Mouse (Mus musculus): ENCODE measurements around the gene Cdipt. TPM values are rescaled to one million over a fixed set of nuclear protein-coding genes. Genes with fewer than 3 reads are reported as not detected.

Cdipt gene
- polyA plus RNA-seq, 1 experiment from 2014 or later: 69.5 TPM

- peak within 1 kb of the TSS; percentile 97 for H3K4me3 ChIP-seq
- whole genome bisulfite sequencing: under 1% methylated on average over 55 of the region's 55 CpGs
- H3K36me3 ChIP-seq: peaks cover 35% of the 10 kb centered on the region
- H3K9ac ChIP-seq: peak within 1 kb of the TSS; percentile 96
- ATAC-seq (ENCODE audit: extremely low read depth, insufficient number of reproducible peaks, low FRiP score, low TSS enrichment): peak; percentile 87
- peaks cover 16% of the 10 kb centered on the region for H3K4me1 ChIP-seq
- H3K27ac ChIP-seq (replicated peaks): peak within 1 kb of the TSS; percentile 92
- no peaks in the 10 kb centered on the region for H3K27me3 ChIP-seq (replicated peaks)
- no peaks in the 10 kb centered on the region for H3K9me3 ChIP-seq
- H3K4me2 ChIP-seq: peak within 1 kb of the TSS; percentile 92
These were observed 494 bp downstream of the Cdipt start, which contains the start of gene Cdiptos for GRCm38 (mm10) chr7:126975950-126976866. Gene Cdiptos (minus strand): TSS chr7:126976098.

DNA sequence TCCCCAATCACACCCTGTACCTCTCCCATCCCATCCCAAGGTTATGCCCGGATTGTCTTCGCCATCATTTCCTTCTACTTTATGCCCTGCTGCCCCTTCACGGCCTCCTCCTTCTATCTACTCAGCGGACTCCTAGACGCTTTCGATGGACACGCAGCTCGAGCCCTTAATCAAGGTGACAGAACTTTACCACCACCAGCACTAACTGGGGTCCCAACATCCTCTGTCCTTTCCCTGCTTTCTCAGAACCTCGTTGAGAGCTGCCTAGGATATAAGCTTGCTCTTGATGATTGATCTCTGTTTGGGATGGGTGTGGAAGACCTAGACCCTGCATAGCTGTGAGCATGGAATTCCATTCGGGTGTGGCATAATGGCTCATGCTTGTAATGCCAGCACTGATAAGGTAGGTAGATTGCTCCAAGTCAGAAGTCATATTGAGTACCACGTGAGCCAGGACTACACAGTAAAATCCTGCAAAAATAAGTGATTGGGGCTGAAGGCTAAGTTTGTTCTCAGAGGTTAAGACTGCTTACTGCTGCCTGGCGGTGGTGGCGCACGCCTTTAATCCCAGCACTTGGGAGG lies 1.3 kb downstream of the Cdipt start:
- H3K36me3 ChIP-seq: peaks cover 39% of the 10 kb centered on the region
- WGBS: 24% methylated on average over 14 of the region's 14 CpGs
- peak overlapping the region; percentile 92 for H3K4me2 ChIP-seq
- peak overlapping the region; percentile 96 for H3K9ac ChIP-seq
- ATAC-seq (ENCODE audit: extremely low read depth, insufficient number of reproducible peaks, low FRiP score, low TSS enrichment): no peak; the same call in 1 of the 2 replicates
- H3K27ac ChIP-seq (replicated peaks): peak overlapping the region; percentile 92
- peaks cover 16% of the 10 kb centered on the region for H3K4me1 ChIP-seq
- H3K9me3 ChIP-seq: no peaks in the 10 kb centered on the region
- H3K27me3 ChIP-seq (replicated peaks): no peaks in the 10 kb centered on the region
- peak overlapping the region; percentile 97 for H3K4me3 ChIP-seq

DNA sequence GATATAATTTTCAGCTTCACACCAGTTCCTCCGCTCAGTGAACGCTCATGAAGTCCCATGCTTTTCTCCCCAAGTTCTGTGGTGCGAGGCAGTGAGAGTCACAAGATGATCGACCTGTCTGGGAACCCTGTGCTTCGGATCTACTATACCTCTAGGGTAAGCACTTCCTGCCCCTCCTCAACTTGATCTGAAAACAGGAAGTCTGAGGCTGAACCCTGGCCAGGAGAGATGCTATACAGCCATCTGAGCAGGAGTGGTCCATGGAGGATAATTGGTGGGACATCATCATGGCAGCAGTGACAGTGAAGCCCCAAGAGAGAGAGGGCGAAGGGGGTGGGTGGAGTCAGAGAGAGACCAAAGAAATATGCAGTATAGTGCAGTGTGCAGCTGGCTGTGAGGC lies 3.1 kb downstream of the Cdipt start:
- Histone ChIP-seq H3K4me2 (no peak overlapping the region), H3K36me3 (peaks cover 39% of the 10 kb centered on the region), H3K9me3 (no peaks in the 10 kb centered on the region), H3K4me3 (no peak overlapping the region), H3K4me1 (peaks cover 16% of the 10 kb centered on the region), H3K9ac (no peak overlapping the region), H3K27ac (replicated peaks) (no peak overlapping the region), H3K27me3 (replicated peaks) (no peaks in the 10 kb centered on the region)
- no peak for ATAC-seq (ENCODE audit: extremely low read depth, insufficient number of reproducible peaks, low FRiP score, low TSS enrichment)
- 88% methylated on average over 6 of the region's 6 CpGs for WGBS

DNA sequence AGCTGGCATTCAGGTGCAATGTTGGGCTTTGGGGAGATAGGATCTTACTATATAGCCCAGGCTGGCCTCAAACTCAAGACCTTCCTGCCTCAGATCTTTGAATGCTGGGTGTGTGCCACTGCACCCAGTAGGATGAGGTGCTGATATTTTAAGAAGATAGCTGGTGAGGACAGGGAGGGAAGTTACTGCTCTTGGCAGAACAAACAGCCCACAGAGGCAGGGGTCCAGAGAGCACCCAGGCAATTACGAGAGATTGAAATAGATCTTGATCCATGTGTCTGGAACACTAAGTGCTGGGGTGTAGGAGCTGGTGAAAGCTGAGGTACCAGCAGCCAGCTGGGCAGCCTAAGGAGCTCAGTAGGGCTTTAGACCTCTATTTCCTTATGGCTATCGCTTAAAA lies 5.9 kb downstream of the Cdipt start:
- Histone ChIP-seq H3K9me3 (no peaks in the 10 kb centered on the region), H3K4me2 (no peak overlapping the region), H3K36me3 (peaks cover 39% of the 10 kb centered on the region), H3K27ac (replicated peaks) (no peak overlapping the region), H3K4me3 (no peak overlapping the region), H3K27me3 (replicated peaks) (no peaks in the 10 kb centered on the region), H3K4me1 (peaks cover 16% of the 10 kb centered on the region), H3K9ac (no peak overlapping the region)
- WGBS: 86% methylated on average over 2 of the region's 2 CpGs
- no peak for ATAC-seq (ENCODE audit: extremely low read depth, insufficient number of reproducible peaks, low FRiP score, low TSS enrichment)

DNA sequence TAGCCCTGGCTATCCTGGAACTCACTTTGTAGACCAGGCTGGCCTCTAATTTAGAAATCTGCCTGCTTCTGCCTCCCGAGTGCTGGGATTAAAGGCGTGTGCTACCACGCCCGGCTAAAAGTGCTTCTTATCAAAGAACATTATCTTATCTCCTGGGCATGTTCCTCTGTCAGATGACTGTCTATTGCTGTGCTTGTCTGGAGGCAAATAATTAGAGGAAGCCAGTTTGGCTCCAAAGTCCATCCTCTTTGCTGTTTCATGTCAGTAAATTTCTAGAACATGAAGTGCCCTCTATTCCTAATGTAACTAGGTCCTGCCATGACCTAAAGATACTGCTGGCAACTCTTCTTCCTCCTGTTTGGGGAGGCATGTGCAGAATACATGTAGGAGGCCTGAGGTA lies 6.3 kb downstream of the Cdipt start:
- H3K27me3 ChIP-seq (replicated peaks): no peaks in the 10 kb centered on the region
- WGBS: 62% methylated on average over 4 of the region's 4 CpGs
- H3K9ac ChIP-seq: no peak overlapping the region
- no peak for ATAC-seq (ENCODE audit: extremely low read depth, insufficient number of reproducible peaks, low FRiP score, low TSS enrichment)
- no peaks in the 10 kb centered on the region for H3K9me3 ChIP-seq
- no peak overlapping the region for H3K27ac ChIP-seq (replicated peaks)
- peaks cover 42% of the 10 kb centered on the region for H3K36me3 ChIP-seq
- peaks cover 13% of the 10 kb centered on the region for H3K4me1 ChIP-seq
- H3K4me3 ChIP-seq: no peak overlapping the region
- no peak overlapping the region for H3K4me2 ChIP-seq

DNA sequence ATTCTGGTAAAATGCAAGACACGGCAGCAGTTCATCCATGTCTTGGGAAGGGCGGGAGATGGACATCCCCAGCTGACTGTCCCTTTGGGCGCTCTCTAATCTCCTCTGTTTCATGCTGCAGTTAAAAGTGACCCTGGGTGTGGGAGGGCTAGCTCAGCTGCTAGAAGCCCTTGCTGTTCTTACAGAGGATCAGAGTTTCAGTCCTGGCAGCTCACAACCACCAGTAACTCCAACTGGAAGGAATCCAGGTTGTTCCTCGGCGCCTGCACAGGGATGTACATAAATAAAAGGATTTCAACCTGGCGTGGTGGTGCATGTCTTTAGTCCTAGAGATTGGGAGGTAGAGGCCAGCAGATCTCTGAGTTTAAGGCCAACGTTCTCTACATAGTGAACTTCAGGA lies 7.4 kb downstream of the Cdipt start:
- 77% methylated on average over 7 of the region's 7 CpGs for WGBS
- ATAC-seq (ENCODE audit: extremely low read depth, insufficient number of reproducible peaks, low FRiP score, low TSS enrichment): no peak
- Histone ChIP-seq H3K36me3 (peaks cover 38% of the 10 kb centered on the region), H3K9me3 (no peaks in the 10 kb centered on the region), H3K9ac (no peak overlapping the region), H3K27me3 (replicated peaks) (no peaks in the 10 kb centered on the region), H3K4me2 (no peak overlapping the region), H3K4me3 (no peak overlapping the region), H3K4me1 (peaks cover 5% of the 10 kb centered on the region; the same call in 1 of the 2 replicates), H3K27ac (replicated peaks) (no peak overlapping the region)

DNA sequence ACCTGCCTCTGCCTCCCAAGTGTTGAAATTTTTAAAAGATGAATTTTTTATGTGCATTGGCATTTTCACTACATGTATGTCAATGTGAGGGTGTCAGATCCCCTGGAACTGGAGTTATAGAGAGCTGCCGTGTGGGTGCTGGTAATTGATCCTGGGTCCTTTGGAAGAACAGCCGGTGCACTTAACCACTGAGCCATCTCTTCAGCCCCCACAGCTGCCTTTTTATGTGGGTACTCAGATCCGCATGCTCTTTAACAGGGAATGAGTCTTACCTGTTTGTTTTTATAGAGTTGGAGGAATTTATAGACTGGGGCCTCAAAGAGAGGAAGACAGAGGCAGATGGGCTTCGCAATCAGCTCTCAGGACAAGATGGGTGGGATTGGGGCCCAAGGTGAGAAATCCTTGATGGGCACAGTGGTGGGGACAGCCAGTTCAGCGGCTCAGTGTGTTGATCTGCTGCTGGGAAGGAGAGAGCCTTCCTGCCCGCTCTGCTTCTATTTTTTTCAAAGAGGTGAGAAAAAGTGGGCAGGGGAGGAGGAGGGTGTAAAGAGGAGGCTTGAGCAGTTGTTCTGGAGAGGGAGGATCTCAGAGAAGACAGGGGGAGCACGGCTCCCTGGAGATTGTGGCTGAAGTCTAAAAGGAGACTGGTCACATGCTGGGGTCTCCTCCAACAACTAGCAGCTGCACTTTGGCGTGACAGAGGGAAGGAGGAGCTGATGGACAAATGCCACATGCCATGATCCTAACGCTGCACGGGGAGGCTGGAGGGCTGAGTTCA lies 9.1 kb downstream of the Cdipt start:
- Histone ChIP-seq H3K4me1 (peaks cover 5% of the 10 kb centered on the region; the same call in 1 of the 2 replicates), H3K27ac (replicated peaks) (no peak overlapping the region), H3K36me3 (peaks cover 20% of the 10 kb centered on the region), H3K4me3 (no peak overlapping the region), H3K27me3 (replicated peaks) (no peaks in the 10 kb centered on the region), H3K9ac (no peak overlapping the region), H3K4me2 (no peak overlapping the region), H3K9me3 (no peaks in the 10 kb centered on the region)
- no peak for ATAC-seq (ENCODE audit: extremely low read depth, insufficient number of reproducible peaks, low FRiP score, low TSS enrichment)
- 33% methylated on average over 10 of the region's 10 CpGs for WGBS

- Histone ChIP-seq H3K9ac (no peak overlapping the region), H3K4me3 (no peak overlapping the region), H3K4me1 (peaks cover 5% of the 10 kb centered on the region; the same call in 1 of the 2 replicates), H3K36me3 (peaks cover 6% of the 10 kb centered on the region), H3K4me2 (no peak overlapping the region), H3K27ac (replicated peaks) (no peak overlapping the region), H3K27me3 (replicated peaks) (no peaks in the 10 kb centered on the region), H3K9me3 (no peaks in the 10 kb centered on the region)
- WGBS: 38% methylated on average over 9 of the region's 9 CpGs
- ATAC-seq (ENCODE audit: extremely low read depth, insufficient number of reproducible peaks, low FRiP score, low TSS enrichment): no peak
These were observed 10.6 kb downstream of the Cdipt start for GRCm38 (mm10) chr7:126986319-126986718.

GRCm38 (mm10) chr7:126988816-126989215 lies 13.1 kb downstream of the Cdipt start:
- H3K4me2 ChIP-seq: no peak overlapping the region
- H3K4me1 ChIP-seq: peaks cover 5% of the 10 kb centered on the region; the same call in 1 of the 2 replicates
- no peaks in the 10 kb centered on the region; the same call in 1 of the 2 replicates for H3K27me3 ChIP-seq (replicated peaks)
- no peaks in the 10 kb centered on the region for H3K9me3 ChIP-seq
- H3K4me3 ChIP-seq: no peak overlapping the region
- ATAC-seq (ENCODE audit: extremely low read depth, insufficient number of reproducible peaks, low FRiP score, low TSS enrichment): no peak
- 0 out of 2 replicates have a peak, but pooled peaks cover 2% of the 10 kb centered on the region for H3K36me3 ChIP-seq
- no peak overlapping the region for H3K9ac ChIP-seq
- WGBS: 60% methylated on average over 8 of the region's 8 CpGs
- H3K27ac ChIP-seq (replicated peaks): no peak overlapping the region

GRCm38 (mm10) chr7:126996449-126996848 lies 20.7 kb downstream of the Cdipt start:
- Histone ChIP-seq H3K9ac (no peak overlapping the region), H3K4me3 (no peak overlapping the region), H3K4me2 (no peak overlapping the region), H3K4me1 (no peaks in the 10 kb centered on the region), H3K27ac (replicated peaks) (no peak overlapping the region), H3K27me3 (replicated peaks) (no peaks in the 10 kb centered on the region; the same call in 1 of the 2 replicates), H3K36me3 (peaks cover 22% of the 10 kb centered on the region), H3K9me3 (0 out of 2 replicates have a peak, but pooled peaks cover 3% of the 10 kb centered on the region)
- 74% methylated on average over 4 of the region's 4 CpGs for WGBS
- no peak for ATAC-seq (ENCODE audit: extremely low read depth, insufficient number of reproducible peaks, low FRiP score, low TSS enrichment)

DNA sequence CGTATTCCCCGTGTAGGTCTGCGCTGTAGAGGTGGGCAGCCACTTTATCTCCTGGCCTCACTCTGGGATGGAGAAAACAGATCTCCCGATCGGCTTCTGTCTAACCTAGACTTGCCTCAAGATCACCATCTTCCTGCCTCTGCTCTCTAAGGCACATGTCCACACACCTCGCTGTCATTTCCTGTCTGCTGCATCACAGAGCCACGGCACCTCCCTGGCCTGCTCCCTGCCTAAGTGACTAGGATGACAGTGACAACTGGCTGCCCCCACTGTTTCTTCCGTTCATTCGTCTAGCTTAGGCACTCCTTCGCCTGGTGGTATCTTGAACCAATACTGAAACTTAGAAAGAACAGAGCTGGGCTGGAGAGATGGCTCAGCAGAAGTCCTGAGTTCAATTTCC lies 23.9 kb downstream of the Cdipt start:
- no peak overlapping the region for H3K4me3 ChIP-seq
- peaks cover 22% of the 10 kb centered on the region for H3K36me3 ChIP-seq
- H3K9ac ChIP-seq: no peak overlapping the region
- no peak for ATAC-seq (ENCODE audit: extremely low read depth, insufficient number of reproducible peaks, low FRiP score, low TSS enrichment)
- H3K4me1 ChIP-seq: no peaks in the 10 kb centered on the region
- no peaks in the 10 kb centered on the region for H3K27me3 ChIP-seq (replicated peaks)
- WGBS: 62% methylated on average over 10 of the region's 10 CpGs
- H3K27ac ChIP-seq (replicated peaks): no peak overlapping the region
- 0 out of 2 replicates have a peak, but pooled peaks cover 3% of the 10 kb centered on the region for H3K9me3 ChIP-seq
- H3K4me2 ChIP-seq: no peak overlapping the region

Measured in heart, embryonic 13.5 days (tissue).